Comparison of ENCODE assay signal across 35 mouse cellular contexts in the genomic region with DNA sequence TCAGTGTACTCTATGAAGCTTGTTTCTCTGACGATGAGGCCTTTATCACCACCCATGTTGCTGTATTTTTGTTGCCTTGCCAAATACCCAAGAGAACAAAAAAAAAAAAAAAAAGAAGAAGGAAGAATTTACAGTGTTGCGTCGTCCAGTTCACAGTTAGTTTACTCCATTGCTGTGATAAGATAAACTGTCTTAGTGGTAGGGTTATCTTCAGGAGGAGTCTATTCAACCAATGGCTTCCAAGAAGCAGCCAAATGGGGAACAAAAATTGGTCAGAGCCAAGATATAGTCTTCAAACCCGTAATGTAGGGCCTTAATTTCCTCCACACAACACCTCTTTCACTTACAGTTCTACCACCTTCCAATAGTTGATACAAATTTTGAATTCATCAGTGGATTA.
"Had no signal": no experiment of that assay in that cellular context is flagged by ENCODE, and none has a peak within 500 bp of the region (broad histone marks: within the 10 kb centered on the region; RNA-seq: fewer than 3 reads in every experiment).

No protein-coding gene starts in this region.

- H3K36me3 ChIP-seq: heart, embryonic 10.5 days; heart, embryonic 12.5 days; heart, embryonic 13.5 days; heart, embryonic 15.5 days; hindbrain, embryonic 10.5 days; hindbrain, embryonic 12.5 days; hindbrain, embryonic 13.5 days; hindbrain, embryonic 15.5 days; intestine, embryonic 15.5 days; kidney, embryonic 15.5 days had no signal

- H3K4me1 ChIP-seq: heart, embryonic 10.5 days; heart, embryonic 12.5 days; heart, embryonic 13.5 days; heart, embryonic 15.5 days; hindbrain, embryonic 10.5 days; hindbrain, embryonic 12.5 days; hindbrain, embryonic 13.5 days; hindbrain, embryonic 15.5 days; intestine, embryonic 15.5 days; kidney, embryonic 15.5 days had no signal

- H3K9ac ChIP-seq: heart, embryonic 12.5 days; heart, embryonic 13.5 days; heart, embryonic 15.5 days; hindbrain, embryonic 12.5 days; hindbrain, embryonic 13.5 days; hindbrain, embryonic 14.5 days; hindbrain, embryonic 15.5 days; intestine, embryonic 15.5 days; kidney, embryonic 15.5 days had no signal

- H3K27ac ChIP-seq: heart, embryonic 10.5 days; heart, embryonic 13.5 days; heart, embryonic 15.5 days; hindbrain, embryonic 10.5 days; hindbrain, embryonic 12.5 days; hindbrain, embryonic 13.5 days; hindbrain, embryonic 14.5 days; hindbrain, embryonic 15.5 days; hindbrain, postnatal 0 days; intestine, embryonic 15.5 days; kidney, embryonic 15.5 days; kidney, postnatal 0 days; layer of hippocampus, adult 2 months; left cerebral cortex, adult 2 months had no signal

- H3K4me3 ChIP-seq: heart, embryonic 10.5 days; heart, embryonic 12.5 days; heart, embryonic 13.5 days; heart, embryonic 15.5 days; hindbrain, embryonic 10.5 days; hindbrain, embryonic 12.5 days; hindbrain, embryonic 13.5 days; hindbrain, embryonic 15.5 days; intestine, embryonic 15.5 days; kidney, embryonic 15.5 days; layer of hippocampus, adult 2 months; left cerebral cortex, adult 2 months had no signal

- H3K9me3 ChIP-seq: heart, embryonic 10.5 days; heart, embryonic 12.5 days; heart, embryonic 13.5 days; heart, embryonic 15.5 days; hindbrain, embryonic 10.5 days; hindbrain, embryonic 12.5 days; hindbrain, embryonic 13.5 days; hindbrain, embryonic 15.5 days; intestine, embryonic 15.5 days; kidney, embryonic 15.5 days had no signal

- ATAC-seq: hindbrain, embryonic 16.5 days; hindbrain, postnatal 0 days; inflammation-experienced regulatory T-cells, adult 6 months; intestine, embryonic 15.5 days; intestine, embryonic 16.5 days; intestine, postnatal 0 days had no signal

- H3K4me2 ChIP-seq: heart, embryonic 11.5 days; heart, embryonic 12.5 days; heart, embryonic 13.5 days; heart, embryonic 15.5 days; hindbrain, embryonic 12.5 days; hindbrain, embryonic 13.5 days; hindbrain, embryonic 14.5 days; hindbrain, embryonic 15.5 days; intestine, embryonic 15.5 days; kidney, embryonic 15.5 days had no signal

- H3K27me3 ChIP-seq: heart, embryonic 12.5 days; heart, embryonic 13.5 days; heart, embryonic 15.5 days; hindbrain, embryonic 12.5 days; hindbrain, embryonic 13.5 days; hindbrain, embryonic 15.5 days; intestine, embryonic 15.5 days; kidney, embryonic 15.5 days had no signal

- DNase-seq: heart, postnatal 10 days; heart, postnatal 14 days; heart, postnatal 4 days; kidney, adult 11 months; kidney, adult 18-20 months; kidney, adult 2 months; kidney, adult 8-10 months; kidney, adult 9 months; kidney, postnatal 10 days; kidney, postnatal 14 days; kidney, postnatal 25 days; kidney, postnatal 36 days; kidney, postnatal 4 days; layer of hippocampus, adult 9-11 months; layer of hippocampus, postnatal 36 days had no signal
